ENCODE assay signal across 17 mouse cellular contexts in the genomic region with DNA sequence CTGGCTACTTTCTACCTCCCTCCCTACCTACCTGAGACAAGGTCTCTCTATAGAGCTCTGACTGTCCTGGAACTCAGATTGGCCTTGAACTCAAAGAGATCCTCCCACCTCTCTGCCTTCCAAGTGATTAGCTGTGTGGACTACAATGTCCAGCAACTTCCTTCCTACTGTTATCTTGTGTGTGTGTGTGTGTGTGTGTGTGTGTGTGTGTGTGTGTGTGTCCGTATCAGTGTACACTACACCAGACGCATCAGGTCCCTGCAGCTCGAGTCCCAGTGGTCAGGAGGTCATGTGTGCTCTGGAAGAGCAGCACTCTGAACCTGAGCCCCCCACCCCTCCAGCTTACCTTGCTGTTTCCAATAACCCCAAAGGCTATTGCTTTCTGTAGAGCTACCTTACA.
"Had no signal": no experiment of that assay in that cellular context is flagged by ENCODE, and none has a peak within 500 bp of the region (broad histone marks: within the 10 kb centered on the region; RNA-seq: fewer than 3 reads in every experiment).

No protein-coding gene starts in this region.

- ATAC-seq: midbrain, embryonic 16.5 days had no signal

- H3K4me3 ChIP-seq: limb, embryonic 15.5 days; midbrain, embryonic 10.5 days; myocyte; neural tube, embryonic 13.5 days; neural tube, embryonic 15.5 days; stomach, embryonic 15.5 days had no signal

- H3K4me1 ChIP-seq: limb, embryonic 15.5 days had no signal

- H3K9ac ChIP-seq: limb, embryonic 15.5 days; lung, embryonic 14.5 days; neural tube, embryonic 13.5 days; neural tube, embryonic 15.5 days; stomach, embryonic 15.5 days had no signal

- H3K27me3 ChIP-seq: limb, embryonic 15.5 days; neural tube, embryonic 13.5 days; neural tube, embryonic 15.5 days; stomach, embryonic 15.5 days had no signal

- H3K4me2 ChIP-seq: limb, embryonic 15.5 days; lung, embryonic 14.5 days; neural tube, embryonic 13.5 days; neural tube, embryonic 15.5 days; stomach, embryonic 15.5 days had no signal

- H3K9me3 ChIP-seq: limb, embryonic 15.5 days; midbrain, embryonic 10.5 days; neural tube, embryonic 13.5 days; neural tube, embryonic 15.5 days; stomach, embryonic 15.5 days had no signal

- H3K27ac ChIP-seq: limb, embryonic 15.5 days; midbrain, embryonic 10.5 days; neural tube, embryonic 13.5 days; neural tube, embryonic 15.5 days; stomach, embryonic 15.5 days had no signal

- DNase-seq: lung, adult 18-20 months; lung, embryonic 14.5 days; lung, postnatal 10 days; lung, postnatal 4 days; midbrain, embryonic 14.5 days; retina, postnatal 1 day; right cerebral cortex, adult 18-20 months; thymus, adult 18-20 months; thymus, postnatal 14 days; thymus, postnatal 36 days had no signal
